Mouse (Mus musculus) adrenal gland, postnatal 10 days (tissue): ENCODE results near the gene Gm28042. TPM values are rescaled to one million over a fixed set of nuclear protein-coding genes. Genes with fewer than 3 reads are reported as not detected.

Source experiments
- DNase-seq: peaks from one replicate; pipeline ENCODE4 v3.0.0; 2021; ENCODE audit warnings: mixed read lengths
- microRNA-seq: library from miRNA; unstranded; fragments of <30 nt; microRNA quantifications from one replicate; pipeline ENCODE4 v1.2.0, GENCODE M21; 2021
- total RNA-seq, 2 experiments: library from RNA; stranded (reverse); gene quantifications; 2 replicates each; pipeline ENCODE4 v1.2.3; 2021

Gm28042 gene
- total RNA-seq, 2 experiments from 2014 or later = 0.69 to 4.7 TPM

DNA sequence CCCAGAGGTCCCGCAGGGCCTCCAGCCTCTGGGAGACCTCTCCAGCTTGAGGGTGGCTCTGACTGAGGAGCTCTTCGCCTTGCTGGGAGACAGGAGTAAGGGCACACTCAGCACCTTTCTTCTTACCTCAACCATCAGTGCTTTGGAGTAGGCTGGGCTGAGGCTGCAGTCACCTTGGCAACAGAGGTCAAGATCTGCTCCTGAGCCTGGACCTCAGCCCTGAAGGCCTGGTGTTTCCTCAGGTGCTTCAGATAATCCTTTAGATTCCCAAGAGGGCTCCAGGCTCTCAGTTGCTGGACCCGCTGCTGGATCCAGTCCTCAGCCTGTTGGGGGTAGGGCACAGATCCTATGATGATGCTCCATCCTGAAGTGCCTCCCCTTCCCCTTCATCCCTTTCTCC, 32.2 kb downstream of the Gm28042 start:
- no peak for DNase-seq

DNA sequence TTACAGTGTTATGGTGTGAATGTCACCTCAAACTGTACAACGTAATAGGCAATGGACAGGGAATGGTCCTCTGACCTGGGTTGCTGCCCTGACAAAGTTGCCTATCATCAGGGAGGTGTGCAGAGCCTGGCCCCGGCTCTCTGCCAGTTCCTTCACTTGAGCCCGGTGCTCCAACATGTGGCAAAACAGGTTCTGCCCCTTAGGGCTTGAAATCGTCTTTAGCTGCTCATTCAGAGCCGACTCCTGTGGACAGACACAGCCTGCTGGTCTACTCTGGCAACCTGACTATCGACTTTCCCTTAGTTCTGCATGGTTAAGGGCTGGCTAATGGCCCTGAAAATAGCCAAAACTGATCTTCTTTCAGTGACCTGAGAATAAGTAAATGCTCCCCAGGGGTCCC, 32.9 kb downstream of the Gm28042 start:
- peak; percentile 53 for DNase-seq

DNA sequence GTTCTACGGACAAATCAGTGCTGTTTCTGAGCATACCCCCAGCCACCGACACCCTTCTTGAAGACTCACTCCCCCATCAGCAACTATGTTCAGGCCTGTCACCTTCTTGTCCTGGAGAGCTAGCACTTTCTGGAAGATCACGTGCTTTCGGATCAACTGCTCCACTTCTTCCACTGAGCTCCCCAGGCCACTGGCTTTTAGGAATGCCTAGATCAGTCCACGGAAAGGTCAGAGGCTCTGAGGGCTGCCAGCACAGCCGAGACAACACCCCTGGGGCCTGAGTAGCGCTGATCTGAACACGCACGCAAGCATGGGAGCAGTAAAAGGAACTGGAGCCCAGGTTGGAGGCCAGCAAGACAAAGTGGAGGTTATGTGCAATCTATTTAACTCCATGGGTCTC, 33.4 kb downstream of the Gm28042 start:
- DNase-seq = peak; percentile 67

GRCm38 (mm10) chr2:120062248-120062647, 35.0 kb downstream of the Gm28042 start:
- no peak for DNase-seq

GRCm38 (mm10) chr2:120064639-120065038, 37.3 kb downstream of the Gm28042 start:
- no peak for DNase-seq

GRCm38 (mm10) chr2:120065243-120065642, 38.0 kb downstream of the Gm28042 start:
- no peak for DNase-seq

- peak; percentile 51 for DNase-seq
Observed at GRCm38 (mm10) chr2:120066224-120066623, 38.9 kb downstream of the Gm28042 start.

DNA sequence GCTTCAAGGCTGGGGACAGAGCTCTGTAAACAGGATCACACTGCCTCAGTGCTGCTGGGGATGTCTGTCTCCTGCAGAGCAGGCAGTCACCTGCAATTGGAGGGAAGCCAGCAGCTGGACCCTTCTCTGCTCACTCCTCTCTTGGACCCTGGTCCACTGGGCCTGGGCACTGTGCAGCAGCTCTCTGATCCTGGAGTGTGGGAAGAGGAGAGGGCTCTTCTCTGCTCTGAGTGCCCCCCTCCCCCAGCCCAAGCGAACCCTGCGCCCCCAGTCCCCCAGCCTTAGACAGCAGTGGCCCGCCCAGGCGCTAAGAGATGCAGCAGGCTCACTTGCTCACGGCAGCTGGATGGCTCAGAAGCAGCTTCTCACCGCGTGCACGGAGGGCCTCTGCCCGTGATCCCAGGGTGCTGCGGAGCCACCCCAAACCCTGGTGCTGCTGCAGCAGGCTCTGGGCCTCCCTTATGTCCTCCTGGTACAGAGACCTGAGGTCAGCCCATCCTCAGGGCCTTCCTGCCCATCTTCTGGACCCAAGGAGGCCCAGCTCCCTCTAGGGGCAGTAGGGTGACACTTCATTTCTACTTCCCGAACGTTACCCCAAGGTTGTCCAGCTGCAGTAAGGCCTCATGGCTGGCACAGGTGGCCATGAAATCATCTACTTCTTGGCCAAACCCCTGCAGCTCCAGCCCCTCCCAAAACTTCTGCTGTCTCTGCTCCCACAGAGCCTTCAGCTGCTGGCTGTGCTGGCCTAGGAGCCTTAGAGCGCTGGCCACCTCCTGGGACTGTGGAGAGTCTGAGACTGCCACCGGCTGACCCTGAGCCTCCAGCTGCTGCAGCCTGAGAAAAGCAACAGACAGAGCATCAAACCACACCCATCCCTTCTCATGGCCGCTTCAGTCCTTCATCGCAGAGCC, 41.5 kb downstream of the Gm28042 start:
- DNase-seq = peak; percentile 68

DNA sequence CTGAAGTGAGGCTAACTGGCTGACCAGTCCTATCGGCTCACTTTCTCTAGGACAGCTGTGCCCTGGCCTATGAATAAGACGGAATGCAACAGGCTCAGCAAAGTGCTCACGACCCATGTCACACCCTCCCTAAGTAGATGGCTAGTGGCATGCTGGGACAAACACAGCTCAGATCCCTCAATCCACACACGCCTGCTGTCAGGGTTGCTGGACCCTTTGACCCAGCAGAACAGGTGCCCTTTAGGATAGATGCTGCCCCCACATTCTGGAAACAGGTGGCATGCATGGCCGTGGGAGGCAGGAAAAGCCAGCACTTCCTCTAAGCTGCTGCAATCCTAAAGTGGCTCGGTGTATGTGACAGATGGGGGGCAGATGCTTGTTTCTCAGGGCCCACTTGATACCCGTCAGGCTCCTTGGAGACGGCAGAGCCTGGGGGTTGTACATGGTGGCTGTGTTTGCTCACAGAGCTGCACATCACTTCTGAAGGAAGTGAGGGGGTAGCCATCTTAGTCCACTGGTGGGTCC, 42.2 kb downstream of the Gm28042 start:
- DNase-seq = no peak

GRCm38 (mm10) chr2:120074096-120074495, 46.8 kb downstream of the Gm28042 start:
- DNase-seq = no peak

GRCm38 (mm10) chr2:120076076-120076705, 48.9 kb downstream of the Gm28042 start:
- peak; percentile 74 for DNase-seq

GRCm38 (mm10) chr2:120082416-120082815, 55.1 kb downstream of the Gm28042 start:
- no peak for DNase-seq

DNA sequence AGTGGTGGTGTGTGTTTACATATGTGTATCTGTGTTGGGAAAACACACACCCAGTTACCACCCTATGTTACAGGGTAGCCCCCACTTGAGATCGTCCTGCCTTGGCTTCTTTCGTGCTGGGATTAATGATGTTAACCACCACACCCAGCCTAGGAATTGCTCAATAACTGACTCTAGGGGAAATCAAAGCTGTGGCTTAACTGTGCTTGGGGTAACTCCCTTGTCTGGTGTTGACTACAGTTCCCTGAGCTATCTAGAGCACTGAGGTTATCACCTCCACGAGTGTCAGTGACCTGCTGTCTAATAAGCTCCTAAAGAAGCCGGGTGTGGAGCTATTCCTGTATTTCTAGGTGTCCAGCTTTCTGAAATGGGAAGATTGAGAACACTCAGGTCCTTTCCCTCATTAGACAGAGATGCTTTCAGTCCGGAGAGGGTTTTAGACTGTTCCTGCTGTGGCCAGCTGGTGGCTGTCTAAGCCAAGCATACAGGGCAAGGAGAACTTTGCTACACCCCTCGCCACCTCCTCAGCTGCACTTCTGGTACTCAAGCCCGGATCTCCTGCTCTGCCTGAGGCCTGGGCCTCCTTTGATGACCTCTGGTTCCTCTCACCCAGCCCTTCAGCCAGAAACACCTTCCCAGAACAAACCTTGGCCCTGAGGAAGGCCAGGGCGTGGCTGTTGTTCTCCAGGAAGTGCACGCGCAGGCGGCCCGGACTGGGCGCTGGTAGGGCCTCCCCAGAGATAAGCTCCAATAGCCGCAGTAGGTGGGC, 57.5 kb downstream of the Gm28042 start:
- DNase-seq = peak; percentile 57

DNA sequence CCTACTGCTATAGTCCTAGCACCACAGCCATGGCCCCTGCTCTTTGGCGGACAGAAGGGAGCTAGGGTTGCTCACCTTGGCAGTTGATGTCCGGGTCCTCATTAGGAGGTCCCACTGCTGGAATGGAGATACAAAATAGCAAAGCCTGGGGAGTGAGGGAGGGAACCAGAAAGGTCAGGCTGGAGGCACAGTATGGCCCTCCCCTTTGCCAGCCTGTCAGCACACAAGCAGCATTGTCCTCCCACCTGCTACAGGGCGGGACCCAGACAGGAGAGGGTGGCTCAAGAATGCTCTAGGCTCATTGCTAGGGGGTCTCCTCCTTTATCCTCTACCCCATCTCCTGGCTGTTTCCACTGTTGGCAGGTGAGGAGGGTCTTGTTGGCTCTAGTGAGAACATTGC, 58.7 kb downstream of the Gm28042 start:
- no peak for DNase-seq

- DNase-seq = peak; percentile 37
Observed at GRCm38 (mm10) chr2:120087391-120087790, 60.1 kb downstream of the Gm28042 start.

DNA sequence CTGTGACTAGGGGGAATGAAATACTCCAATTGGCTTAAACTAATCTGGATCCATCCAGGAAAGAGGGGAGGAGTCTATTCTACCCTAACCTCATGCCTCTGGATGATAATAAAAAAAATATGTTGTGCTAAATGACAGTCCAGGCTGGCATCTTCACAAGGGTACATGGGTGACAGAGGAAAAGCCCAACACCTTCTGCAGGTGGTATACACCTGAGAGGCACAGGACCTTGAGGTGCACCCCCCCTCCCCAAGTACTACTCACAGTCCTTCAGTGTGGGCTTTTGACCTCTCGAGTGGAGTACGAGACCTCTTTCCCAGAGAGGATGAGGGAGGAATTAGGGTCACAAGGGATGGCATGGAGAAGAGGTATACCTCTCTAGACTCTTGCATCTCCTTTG, 60.6 kb downstream of the Gm28042 start:
- DNase-seq = no peak

- DNase-seq = no peak
Observed at GRCm38 (mm10) chr2:120090979-120091378, 63.7 kb downstream of the Gm28042 start.

Small RNAs within 50 kb of the gene (microRNA-seq; reads per million reads assigned to microRNA genes)
- gene Mir7665 = not detected

Other genes with a start within 250 kb of the Gm28042 start
- gene Rpap1, start 240.0 kb upstream of the Gm28042 start, total RNA-seq = 10 to 100 TPM; 17.0 to 21.6 TPM
- 1 to 10 TPM; 6.0 to 8.8 TPM for gene Tyro3, start 229.8 kb upstream of the Gm28042 start, total RNA-seq
- gene Mga, start 130.3 kb upstream of the Gm28042 start, total RNA-seq = 10 to 100 TPM; 45.1 to 54.9 TPM
- 10 to 100 TPM; 12.0 to 15.3 TPM for gene Mapkbp1, start 54.8 kb upstream of the Gm28042 start, total RNA-seq
- 10 to 100 TPM in 1 of 2 experiments, 1 to 10 TPM in 1; 9.3 to 11.9 TPM for gene Jmjd7, start within 50 bp of the Gm28042 start, total RNA-seq
- gene Pla2g4b, start 5.9 kb downstream of the Gm28042 start, total RNA-seq = 1 to 10 TPM; 1.1 to 4.0 TPM
- 10 to 100 TPM; 38.0 to 39.6 TPM for gene Ehd4, start 127.1 kb downstream of the Gm28042 start, total RNA-seq
- gene Pla2g4e, start 217.8 kb downstream of the Gm28042 start, total RNA-seq = 1 to 10 TPM in 1 of 2 experiments, under 1 TPM in 1; 0.99 to 3.6 TPM